Mouse (Mus musculus) G1E (cell line): ENCODE measurements around the gene Akap7. TPM values are rescaled to one million over a fixed set of nuclear protein-coding genes. Genes with fewer than 3 reads are reported as not detected.

Experiments
- ATAC-seq: 2 replicates; pipeline ENCODE4 v1.8.0; 2016; ENCODE audit warnings: mild to moderate bottlenecking; ENCODE audit not compliant: insufficient number of reproducible peaks, poor library complexity, low FRiP score, severe bottlenecking; ENCODE audit errors: extremely low read depth
- DNase-seq: peaks from one replicate; pipeline ENCODE4 v3.0.0; 2012; ENCODE audit warnings: low spot score
- H3K27me3 ChIP-seq: 2 replicates; pipeline ENCODE4 v1.6.1; 2012; ENCODE audit warnings: mild to moderate bottlenecking, low read length, inconsistent platforms; ENCODE audit not compliant: insufficient read depth
- H3K36me3 ChIP-seq: replicated peaks from 2 replicates; pipeline ENCODE3; 2012; ENCODE audit warnings: mild to moderate bottlenecking, inconsistent platforms
- H3K4me1 ChIP-seq: 2 replicates; pipeline ENCODE4 v1.6.1; 2012; ENCODE audit warnings: low read depth, low read length, inconsistent platforms, mixed read lengths; ENCODE audit not compliant: insufficient read depth
- H3K4me3 ChIP-seq: 2 replicates; pipeline ENCODE4 v1.5.1; 2012; ENCODE audit warnings: low read depth, mild to moderate bottlenecking, inconsistent platforms, low read length, moderate library complexity, mixed read lengths
- H3K9me3 ChIP-seq: replicated peaks from 2 replicates; pipeline ENCODE4 v1.6.1; 2012; ENCODE audit warnings: inconsistent platforms
- CTCF ChIP-seq: IDR thresholded peaks from 2 replicates; pipeline ENCODE4 v1.5.1; 2012; ENCODE audit warnings: low read depth, low read length, inconsistent platforms, mixed read lengths
- GATA1 ChIP-seq: IDR thresholded peaks from 2 replicates; pipeline ENCODE4 v1.6.1; 2012; ENCODE audit warnings: borderline replicate concordance, low read length, inconsistent platforms, mixed read lengths
- GATA2 ChIP-seq: IDR thresholded peaks from 2 replicates; pipeline ENCODE4 v1.6.1; 2012; ENCODE audit warnings: low read depth, low read length, inconsistent platforms, borderline replicate concordance
- POLR2AphosphoS5 ChIP-seq: IDR thresholded peaks from 2 replicates; pipeline ENCODE4 v1.6.1; 2012; ENCODE audit warnings: low read depth, low read length, inconsistent platforms; ENCODE audit not compliant: insufficient replicate concordance
- TAL1 ChIP-seq: conservative IDR thresholded peaks from 2 replicates; pipeline ENCODE4 v1.6.1; 2012; ENCODE audit warnings: low read depth, low read length, inconsistent platforms, mixed read lengths
- polyA plus RNA-seq: library from polyadenylated mRNA; stranded (reverse); fragments of >175 nt; gene quantifications from 2 replicates; pipeline ENCODE4 v1.2.3, GENCODE M21; 2012
- total RNA-seq, 2 experiments: library from RNA; stranded (forward) in 1 of 2; stranded (reverse) in 1 of 2; fragments of 200-1000 nt in 1 of 2; fragments of >200 nt in 1 of 2; fragmentation: Nextera tagmentation in 1 of 2; gene quantifications; 2 replicates each; pipeline ENCODE4 v1.2.3; 2014 to 2017

The Akap7 gene
- total and polyA plus RNA-seq, 3 experiments = 0.27 TPM; not detected in 2

GRCm38 (mm10) chr10:25279406-25279805, 28.3 kb downstream of the Akap7 start:
- no peak for DNase-seq
- H3K4me1 ChIP-seq = no peaks in the 10 kb centered on the region
- no peaks in the 10 kb centered on the region for H3K9me3 ChIP-seq
- no peaks in the 10 kb centered on the region for H3K36me3 ChIP-seq
- no peak for TF ChIP-seq TAL1
- TF ChIP-seq GATA1 = no peak
- no peak for TF ChIP-seq GATA2
- no peak for TF ChIP-seq CTCF
- no peak for TF ChIP-seq POLR2AphosphoS5
- 0 out of 2 replicates have a peak, but pooled peaks cover 2% of the 10 kb centered on the region for H3K27me3 ChIP-seq
- ATAC-seq = no peak
- H3K4me3 ChIP-seq = no peak overlapping the region

- Histone ChIP-seq H3K36me3 (no peaks in the 10 kb centered on the region), H3K27me3 (0 out of 2 replicates have a peak, but pooled peaks cover 2% of the 10 kb centered on the region), H3K4me3 (no peak overlapping the region), H3K9me3 (no peaks in the 10 kb centered on the region), H3K4me1 (no peaks in the 10 kb centered on the region)
- no peak for ATAC-seq
- no peak for TF ChIP-seq POLR2AphosphoS5
- TF ChIP-seq CTCF = no peak
- no peak for TF ChIP-seq GATA1
- TF ChIP-seq TAL1 = no peak
- no peak for TF ChIP-seq GATA2
- DNase-seq = no peak
Observed at GRCm38 (mm10) chr10:25275492-25275891, 32.2 kb downstream of the Akap7 start.

GRCm38 (mm10) chr10:25274621-25275330, 32.9 kb downstream of the Akap7 start:
- H3K4me3 ChIP-seq = no peak overlapping the region
- DNase-seq = no peak
- H3K4me1 ChIP-seq = no peaks in the 10 kb centered on the region
- H3K27me3 ChIP-seq = 0 out of 2 replicates have a peak, but pooled peaks cover 2% of the 10 kb centered on the region
- no peak for ATAC-seq
- TF ChIP-seq GATA2 (no peak), TAL1 (no peak)
- H3K36me3 ChIP-seq = no peaks in the 10 kb centered on the region
- no peaks in the 10 kb centered on the region for H3K9me3 ChIP-seq

GRCm38 (mm10) chr10:25273731-25274130, 33.9 kb downstream of the Akap7 start:
- Histone ChIP-seq H3K9me3 (no peaks in the 10 kb centered on the region), H3K4me3 (no peak overlapping the region), H3K27me3 (peaks cover 2% of the 10 kb centered on the region; the same call in 1 of the 2 replicates), H3K4me1 (no peaks in the 10 kb centered on the region), H3K36me3 (no peaks in the 10 kb centered on the region)
- DNase-seq = no peak
- no peak for ATAC-seq
- no peak for TF ChIP-seq CTCF
- TF ChIP-seq TAL1 = no peak
- no peak for TF ChIP-seq GATA1
- TF ChIP-seq GATA2 = no peak
- TF ChIP-seq POLR2AphosphoS5 = no peak

- Histone ChIP-seq H3K4me3 (no peak overlapping the region), H3K27me3 (peaks cover 3% of the 10 kb centered on the region; the same call in 1 of the 2 replicates), H3K36me3 (no peaks in the 10 kb centered on the region), H3K9me3 (no peaks in the 10 kb centered on the region), H3K4me1 (no peaks in the 10 kb centered on the region)
- DNase-seq (no peak), ATAC-seq (no peak)
- TF ChIP-seq GATA1 = no peak
- no peak for TF ChIP-seq CTCF
- no peak for TF ChIP-seq TAL1
- no peak for TF ChIP-seq POLR2AphosphoS5
- TF ChIP-seq GATA2 = no peak
Observed at GRCm38 (mm10) chr10:25271756-25272155, 35.9 kb downstream of the Akap7 start.

- H3K9me3 ChIP-seq = no peaks in the 10 kb centered on the region
- H3K36me3 ChIP-seq = no peaks in the 10 kb centered on the region
- no peak overlapping the region for H3K4me3 ChIP-seq
- H3K27me3 ChIP-seq = peaks cover 3% of the 10 kb centered on the region; the same call in 1 of the 2 replicates
- ATAC-seq (no peak), DNase-seq (no peak)
- no peak for TF ChIP-seq GATA2
- TF ChIP-seq GATA1 = no peak
- no peak for TF ChIP-seq POLR2AphosphoS5
- TF ChIP-seq CTCF = no peak
- no peak for TF ChIP-seq TAL1
- H3K4me1 ChIP-seq = no peaks in the 10 kb centered on the region
Observed at GRCm38 (mm10) chr10:25271207-25271606, 36.5 kb downstream of the Akap7 start.
